Mouse (Mus musculus) heart, adult 8-10 months (tissue): ENCODE data around the gene Pkd1. TPM values are rescaled to one million over a fixed set of nuclear protein-coding genes. Genes with fewer than 3 reads are reported as not detected.

Experiments
- DNase-seq: peaks from one replicate; pipeline ENCODE4 v3.0.0; 2022; ENCODE audit warnings: low spot score
- total RNA-seq, 4 experiments: library from RNA; stranded (reverse); gene quantifications; 2 replicates each; pipeline ENCODE4 v1.2.4; 2022

The Pkd1 gene
- total RNA-seq, 4 experiments from 2014 or later = 27.8 to 43.0 (median 34.9) TPM

GRCm38 (mm10) chr17:24604557-24604956 lies 54.9 kb downstream of the Pkd1 start:
- DNase-seq = no peak

- no peak for DNase-seq
Observed at GRCm38 (mm10) chr17:24608370-24608769, 58.7 kb downstream of the Pkd1 start.

GRCm38 (mm10) chr17:24608874-24609273 lies 59.2 kb downstream of the Pkd1 start:
- no peak for DNase-seq

GRCm38 (mm10) chr17:24610711-24611110 lies 61.1 kb downstream of the Pkd1 start:
- DNase-seq = no peak

- DNase-seq = no peak
Observed at GRCm38 (mm10) chr17:24617561-24618194, 68.0 kb downstream of the Pkd1 start.

GRCm38 (mm10) chr17:24625472-24625871 lies 75.8 kb downstream of the Pkd1 start:
- no peak for DNase-seq

GRCm38 (mm10) chr17:24628646-24629045 lies 79.0 kb downstream of the Pkd1 start:
- peak; percentile 74 for DNase-seq

GRCm38 (mm10) chr17:24630072-24630471 lies 80.4 kb downstream of the Pkd1 start:
- DNase-seq = no peak

GRCm38 (mm10) chr17:24632167-24632812 lies 82.7 kb downstream of the Pkd1 start, which contains the start of the genes Tsc2 and Nthl1:
Gene Tsc2, minus strand, starts transcription at chr17:24632630.
Gene Nthl1, plus strand, starts transcription at chr17:24632680.
- DNase-seq = peak; percentile 83

GRCm38 (mm10) chr17:24632813-24633449 lies 83.3 kb downstream of the Pkd1 start:
- DNase-seq = peak; percentile 82

- no peak for DNase-seq
Observed at GRCm38 (mm10) chr17:24633831-24634230, 84.2 kb downstream of the Pkd1 start.

- DNase-seq = no peak
Observed at GRCm38 (mm10) chr17:24635024-24635423, 85.4 kb downstream of the Pkd1 start.

GRCm38 (mm10) chr17:24635694-24636093 lies 86.1 kb downstream of the Pkd1 start:
- no peak for DNase-seq

- no peak for DNase-seq
Observed at GRCm38 (mm10) chr17:24636781-24637481, 87.3 kb downstream of the Pkd1 start.

- no peak for DNase-seq
Observed at GRCm38 (mm10) chr17:24638214-24638613, 88.6 kb downstream of the Pkd1 start.

- DNase-seq = peak; percentile 68
Observed at GRCm38 (mm10) chr17:24638840-24639239, 89.2 kb downstream of the Pkd1 start.

GRCm38 (mm10) chr17:24639571-24639988 lies 89.9 kb downstream of the Pkd1 start:
- DNase-seq = no peak

GRCm38 (mm10) chr17:24640119-24640518 lies 90.5 kb downstream of the Pkd1 start:
- no peak for DNase-seq

- no peak for DNase-seq
Observed at GRCm38 (mm10) chr17:24640581-24640980, 90.9 kb downstream of the Pkd1 start.

- DNase-seq = no peak
Observed at GRCm38 (mm10) chr17:24641944-24642343, 92.3 kb downstream of the Pkd1 start.

- DNase-seq = no peak
Observed at GRCm38 (mm10) chr17:24642791-24643343, 93.2 kb downstream of the Pkd1 start.
